Mouse (Mus musculus): ENCODE data around the gene Tmcc2.

Gene Tmcc2

DNA sequence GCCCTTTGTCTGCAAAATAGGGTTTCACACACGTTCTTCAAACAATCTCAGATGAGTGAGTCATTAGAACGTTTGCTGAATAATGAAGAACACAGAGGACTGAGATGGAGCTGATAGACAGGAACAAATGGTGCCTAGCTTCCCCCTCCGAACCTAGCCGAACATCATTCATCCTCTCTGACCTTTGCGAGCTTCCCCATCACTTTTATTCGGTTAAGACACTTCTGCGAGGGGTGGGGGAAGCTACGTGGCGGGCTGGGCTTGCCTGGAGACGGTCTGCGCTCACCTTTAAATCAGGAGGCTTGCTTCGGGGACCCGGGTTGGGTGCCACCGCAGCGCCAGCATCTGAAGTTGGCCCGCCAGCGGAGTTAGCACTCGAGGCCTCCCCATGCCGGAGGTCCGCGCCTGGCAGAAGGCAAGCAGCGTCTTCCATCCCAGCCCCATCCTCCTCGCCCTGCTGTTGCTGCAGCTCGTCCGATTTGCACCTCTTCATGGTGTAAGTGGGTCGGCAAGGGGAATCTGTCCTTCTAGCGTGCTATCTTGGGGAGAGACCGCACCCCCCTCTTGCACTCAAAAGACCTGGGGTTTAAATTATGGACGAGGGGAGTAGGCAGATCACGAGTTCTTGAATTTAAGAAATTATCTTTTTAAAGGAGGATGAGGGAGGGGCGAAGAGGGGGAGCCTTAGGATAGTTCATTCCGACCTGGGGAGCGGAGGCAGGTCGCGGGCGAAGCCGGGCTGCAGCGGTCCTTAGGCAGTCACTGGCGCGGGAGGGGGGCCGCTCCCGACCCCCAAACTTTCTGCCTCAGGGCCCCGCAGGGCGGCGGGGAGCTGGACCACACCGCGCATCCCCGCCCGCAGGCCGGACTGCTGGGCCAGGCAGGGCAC, at the start of gene Tmcc2:
Tmcc2 (minus strand) TSS at position 591 of the 889 bp plus-strand sequence.
- in situ Hi-C loops (cut with MboI, MseI): no loop called here

DNA sequence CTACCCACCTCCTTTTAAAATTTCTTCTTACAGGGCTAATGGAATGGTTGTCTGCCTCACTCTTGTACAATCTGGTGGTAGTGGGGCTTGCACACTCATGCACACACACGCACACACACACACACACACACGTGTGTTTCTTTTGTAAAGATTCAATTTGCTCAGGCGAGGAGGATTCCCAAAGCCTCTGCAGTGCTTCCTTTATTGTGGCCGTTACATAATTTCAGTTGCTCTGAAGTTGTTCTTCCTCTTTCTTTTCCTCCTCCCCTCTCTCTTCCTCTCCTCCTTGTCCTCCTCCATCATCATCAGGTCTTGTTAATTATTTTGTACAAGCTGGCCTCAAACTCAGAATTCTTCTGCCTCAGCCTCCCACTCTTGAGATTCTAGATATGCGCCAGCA, 46.3 kb upstream of the Tmcc2 start:
- in situ Hi-C loops (cut with MboI, MseI): no loop called here

DNA sequence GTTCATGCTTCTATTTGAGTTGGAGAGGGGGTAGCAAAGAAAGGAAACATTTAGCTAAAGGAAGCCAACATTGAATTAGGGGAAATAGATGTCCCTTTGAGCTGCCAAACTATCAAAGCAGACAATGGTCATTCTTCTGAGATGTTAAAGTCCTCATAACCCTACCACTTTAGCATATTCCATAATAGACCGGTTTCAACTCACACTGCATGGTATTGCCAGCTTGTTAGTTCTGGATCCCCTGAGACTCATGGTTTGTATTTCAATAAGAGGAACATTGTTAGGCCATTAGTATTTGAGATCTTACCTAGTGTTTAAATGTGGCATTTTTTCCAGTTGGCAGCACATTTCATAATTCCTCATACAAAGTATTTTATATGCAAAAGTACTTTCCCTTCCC, 45.9 kb upstream of the Tmcc2 start:
- in situ Hi-C loops (cut with MboI, MseI): no loop called here

DNA sequence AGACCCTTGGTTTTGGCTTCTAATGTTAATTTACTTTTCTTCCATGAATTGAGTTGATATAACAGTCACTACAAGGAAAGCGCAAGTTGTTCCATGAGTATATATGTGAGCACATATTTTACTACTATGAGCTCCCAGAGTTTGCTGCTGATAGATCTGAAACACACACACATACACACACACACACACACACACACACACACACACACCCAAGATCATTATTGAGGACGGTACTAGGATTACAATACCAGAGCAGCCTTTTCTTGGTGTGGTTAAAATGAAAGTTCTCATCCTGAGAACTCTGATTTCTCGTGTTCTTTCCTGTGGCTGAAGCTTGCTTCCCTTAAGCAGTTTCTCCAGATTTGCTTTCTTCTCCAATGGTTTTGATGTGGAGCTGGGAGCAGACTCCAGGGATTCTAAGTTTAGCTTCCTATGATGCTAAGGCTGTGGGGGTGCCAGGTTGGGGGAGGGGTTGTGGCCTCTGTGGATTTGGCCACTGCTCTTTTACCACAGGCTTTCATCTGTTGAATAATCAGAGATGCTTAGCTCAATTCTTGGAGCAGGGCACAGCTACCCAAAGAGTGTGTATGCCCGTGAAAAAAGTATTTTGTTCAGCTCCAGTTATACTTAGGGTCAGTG, 45.4 kb upstream of the Tmcc2 start:
- in situ Hi-C loops (cut with MboI, MseI): no loop called here

DNA sequence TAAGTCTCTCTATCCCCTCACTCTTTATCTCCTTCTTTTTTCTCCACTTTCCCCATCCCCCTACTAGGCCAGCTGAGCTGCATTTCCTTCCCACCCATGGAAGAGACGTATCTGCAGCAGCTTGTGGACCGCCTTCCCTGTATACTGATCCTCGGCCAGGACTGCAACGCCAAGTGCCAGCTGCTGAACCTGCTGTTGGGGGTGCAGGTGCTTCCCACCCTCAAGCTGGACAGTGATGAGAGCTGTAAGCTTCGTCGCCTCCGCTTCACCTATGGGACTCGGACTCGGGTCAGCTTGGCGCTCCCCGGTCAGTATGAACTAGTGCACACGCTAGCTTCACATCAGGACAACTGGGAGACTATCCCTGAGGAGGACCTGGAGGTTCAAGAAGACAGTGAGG, 43.0 kb upstream of the Tmcc2 start:
- in situ Hi-C loops (cut with MboI, MseI): no loop called here

DNA sequence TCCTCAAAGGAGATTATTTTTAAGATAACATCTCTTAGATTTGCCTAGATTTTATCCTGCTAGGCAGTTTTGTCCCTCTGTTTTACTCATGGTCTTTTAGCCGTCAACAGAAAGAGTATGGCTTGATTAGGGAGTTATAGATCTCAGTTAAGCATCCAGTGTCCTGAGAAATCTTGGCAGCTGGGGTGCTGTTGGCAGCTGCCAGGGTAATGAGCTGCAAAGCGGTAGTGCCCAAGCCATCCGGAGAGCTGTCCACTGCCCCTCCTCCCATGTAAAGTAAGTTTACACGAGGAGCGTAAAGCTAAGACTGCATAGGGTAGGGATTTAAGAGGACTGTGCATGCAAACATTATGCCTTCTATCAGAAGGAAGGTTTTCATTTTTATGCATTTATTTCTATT, 42.3 kb upstream of the Tmcc2 start:
- in situ Hi-C loops (cut with MboI, MseI): no loop called here

DNA sequence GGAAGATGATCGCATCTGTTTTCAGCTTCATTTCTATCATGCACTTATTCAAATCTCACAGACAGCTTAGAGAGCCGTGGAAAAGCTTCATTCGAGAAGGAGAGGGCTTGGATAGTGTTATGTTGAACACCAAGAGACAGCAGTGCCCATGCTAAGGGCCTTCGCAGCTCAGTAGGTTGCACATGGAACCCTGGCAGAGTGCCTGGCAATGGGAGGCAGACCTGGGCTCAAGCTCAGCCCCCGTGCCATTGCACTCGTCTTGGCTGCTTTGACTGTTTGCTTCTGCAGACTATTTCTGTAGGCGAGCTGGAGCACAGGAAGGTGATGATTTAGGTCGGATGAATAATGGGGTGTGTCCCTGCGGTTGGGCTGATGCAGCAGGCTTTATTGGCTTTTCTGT, 40.6 kb upstream of the Tmcc2 start:
- in situ Hi-C loops (cut with MboI, MseI): no loop called here

DNA sequence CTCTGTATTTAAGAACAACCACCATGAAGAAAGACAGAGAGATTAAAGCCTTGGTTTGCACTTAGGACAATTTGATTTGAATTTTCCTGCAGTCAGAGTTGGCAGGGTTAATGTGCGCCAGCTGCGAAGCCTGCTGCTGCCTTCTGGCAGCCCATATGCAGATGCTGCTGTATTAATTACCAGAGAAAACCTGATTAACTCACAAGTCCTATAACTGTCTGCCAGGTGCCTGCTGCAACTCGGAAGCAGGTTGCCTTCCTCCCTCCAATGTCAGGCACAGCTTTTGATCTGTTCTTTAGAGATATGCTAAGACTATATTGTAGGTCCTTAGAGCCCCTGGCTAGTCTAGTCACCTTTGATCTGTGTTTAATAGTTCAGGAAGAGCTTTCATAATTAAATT, 39.7 kb upstream of the Tmcc2 start:
- in situ Hi-C loops (cut with MboI, MseI): no loop called here

DNA sequence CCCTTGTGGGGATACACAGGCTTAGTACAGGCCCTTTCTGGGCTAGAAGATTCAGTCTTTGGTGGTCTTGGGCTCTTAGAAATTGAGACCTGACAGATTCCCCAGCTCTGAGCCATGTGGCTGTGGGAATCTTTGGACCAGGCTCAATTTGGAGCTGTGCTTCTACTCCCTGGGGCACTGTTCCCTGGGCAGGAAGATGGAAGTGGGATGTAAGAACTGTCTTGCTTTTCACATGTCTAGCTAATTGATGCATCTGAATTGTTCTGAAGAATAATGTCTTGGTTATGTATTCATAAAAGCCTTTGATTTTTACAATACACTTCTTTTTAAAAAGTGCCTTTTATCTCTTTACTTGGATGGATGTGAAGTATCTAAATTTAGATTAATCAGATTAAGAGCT, 34.5 kb upstream of the Tmcc2 start:
- in situ Hi-C loops (cut with MboI, MseI): no loop called here

DNA sequence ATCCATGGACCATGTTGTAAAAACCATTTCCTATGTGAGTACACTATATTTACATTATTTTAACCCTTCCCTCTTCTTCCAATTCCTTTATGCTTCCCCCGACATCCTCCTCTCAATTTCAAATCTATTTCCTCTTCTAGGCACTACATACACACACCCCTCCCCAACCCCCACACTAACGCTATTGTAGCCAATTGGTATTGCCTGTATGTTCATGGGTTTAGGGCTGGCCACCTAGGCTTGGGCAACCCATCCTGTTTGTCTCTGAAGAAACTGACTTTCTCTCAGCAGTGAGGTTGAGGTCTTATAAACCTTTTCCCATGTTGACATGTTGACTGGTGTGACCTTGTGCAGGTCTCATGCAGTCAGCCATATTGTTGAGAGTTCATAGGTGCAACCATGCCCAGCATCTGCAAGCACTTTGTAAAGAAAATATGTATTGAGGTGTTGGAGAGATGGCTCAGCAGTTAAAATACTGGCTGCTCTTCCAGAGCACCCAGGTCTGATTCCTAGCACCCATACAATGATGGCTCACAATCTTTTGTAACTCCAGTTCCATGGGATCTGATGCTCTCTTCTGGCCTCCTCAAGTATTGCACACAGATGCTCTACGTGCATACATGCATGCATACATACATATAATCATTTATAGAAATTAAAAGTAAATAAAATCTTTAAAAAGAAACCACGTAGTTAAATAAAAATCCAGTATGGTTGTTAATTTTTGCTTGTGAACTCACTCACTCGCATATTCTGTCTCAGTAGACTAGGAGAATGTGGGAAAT, 32.0 kb upstream of the Tmcc2 start:
- in situ Hi-C loops (cut with MboI, MseI): no loop called here

DNA sequence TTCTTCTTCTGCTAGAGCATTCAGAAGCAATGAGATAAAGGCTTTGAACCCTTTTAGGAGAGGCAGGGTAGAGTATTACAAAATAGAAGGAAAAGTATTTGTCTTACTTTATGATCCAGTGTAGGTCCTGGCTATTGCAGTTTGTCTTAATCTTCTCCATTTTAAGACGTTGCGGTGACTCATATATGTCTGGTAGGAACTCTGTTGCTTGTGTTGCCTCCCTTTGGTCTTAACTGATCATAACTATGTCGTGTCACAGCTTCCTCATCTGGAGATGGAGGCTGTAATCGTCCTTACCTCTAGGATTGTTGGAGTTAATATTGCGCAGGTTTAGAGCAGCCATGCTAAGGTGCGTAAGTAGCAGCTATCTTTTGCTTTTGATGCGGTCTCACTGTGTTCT, 29.6 kb upstream of the Tmcc2 start:
- in situ Hi-C loops (cut with MboI, MseI): no loop called here

DNA sequence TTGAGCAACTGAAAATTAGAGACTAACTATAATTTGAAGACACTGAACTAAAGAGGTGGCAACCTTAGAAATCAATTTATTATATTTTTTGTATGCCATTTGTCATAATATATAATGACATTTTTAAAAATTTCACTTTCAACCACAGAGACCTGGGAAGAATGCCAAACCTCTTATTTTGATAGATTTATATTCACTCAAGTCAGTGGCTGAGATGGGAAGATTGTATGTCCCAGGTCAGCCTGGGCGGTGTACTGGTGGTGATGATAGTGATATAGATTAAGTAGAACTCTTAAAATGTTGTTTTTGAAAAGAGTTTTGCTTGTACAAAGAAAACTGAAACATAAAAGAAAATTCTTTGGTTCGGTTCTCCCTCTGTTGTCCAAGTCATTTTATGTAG, 29.1 kb upstream of the Tmcc2 start:
- in situ Hi-C loops (cut with MboI, MseI): no loop called here

DNA sequence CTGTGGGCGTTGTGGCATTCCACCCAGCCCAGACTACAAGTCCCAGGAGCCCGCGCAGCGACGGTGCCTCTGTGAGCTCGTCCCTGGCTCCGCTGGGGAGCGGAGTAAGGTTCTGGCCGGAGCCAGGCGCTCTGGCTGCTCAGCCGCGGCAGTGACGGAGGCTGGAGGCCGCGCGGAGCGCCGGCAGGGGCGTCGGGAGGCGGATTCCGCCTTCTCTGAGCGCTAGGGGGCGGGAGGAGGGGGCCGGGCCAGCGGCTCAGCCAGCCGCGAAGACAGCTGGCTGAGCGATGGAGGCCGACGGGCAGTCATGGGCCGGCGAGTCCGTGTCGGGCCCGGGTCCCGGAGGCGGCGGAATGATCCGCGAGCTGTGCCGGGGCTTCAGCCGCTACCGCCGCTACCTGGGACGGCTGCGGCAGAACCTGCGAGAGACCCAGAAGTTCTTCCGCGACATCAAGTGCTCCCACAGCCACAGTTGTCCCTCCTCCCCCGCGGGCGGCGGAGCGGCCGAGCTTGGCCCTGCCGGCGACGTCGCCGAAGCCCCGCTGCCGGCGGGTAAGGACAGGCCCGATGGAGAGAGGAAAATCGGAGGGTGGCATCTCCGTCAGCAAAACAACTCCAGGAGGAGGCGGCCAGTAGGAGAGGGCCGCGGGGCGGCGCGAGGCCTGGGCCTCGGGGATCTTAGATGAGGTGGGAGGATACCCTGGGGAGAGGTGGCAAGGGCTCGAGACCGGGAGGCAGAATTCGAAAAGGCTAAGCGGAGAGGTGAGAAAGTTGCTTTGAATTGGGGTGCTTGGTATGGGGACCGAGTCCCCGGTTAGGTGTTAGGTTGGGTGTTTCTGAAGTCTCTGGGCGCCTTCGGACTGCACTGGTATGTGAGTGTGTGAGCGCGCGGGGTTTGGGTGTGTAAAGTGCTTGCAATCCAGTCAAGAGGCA, 26.5 kb upstream of the Tmcc2 start, which contains the start of gene Dstyk:
Dstyk (plus strand) TSS at position 237 of the 933 bp plus-strand sequence.
- in situ Hi-C loops (cut with MboI, MseI): no loop called here

DNA sequence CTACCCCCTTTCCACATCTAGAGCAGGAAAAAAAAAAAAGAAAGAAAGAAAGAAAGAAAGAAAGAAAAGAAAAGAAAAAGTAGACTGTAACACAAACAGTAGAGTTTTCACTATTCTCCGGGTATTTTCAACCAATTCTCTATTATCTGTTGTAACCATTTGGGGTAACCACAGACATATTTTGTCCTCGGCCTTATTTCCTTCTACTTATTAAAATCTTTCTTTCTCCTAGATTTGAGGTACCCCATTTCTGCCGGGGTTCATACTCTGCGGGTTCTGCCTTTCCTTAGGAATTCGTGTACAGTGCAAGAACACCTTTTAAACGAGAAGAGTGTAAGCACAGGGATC, 25.8 kb upstream of the Tmcc2 start:
- in situ Hi-C loops (cut with MboI, MseI): no loop called here

DNA sequence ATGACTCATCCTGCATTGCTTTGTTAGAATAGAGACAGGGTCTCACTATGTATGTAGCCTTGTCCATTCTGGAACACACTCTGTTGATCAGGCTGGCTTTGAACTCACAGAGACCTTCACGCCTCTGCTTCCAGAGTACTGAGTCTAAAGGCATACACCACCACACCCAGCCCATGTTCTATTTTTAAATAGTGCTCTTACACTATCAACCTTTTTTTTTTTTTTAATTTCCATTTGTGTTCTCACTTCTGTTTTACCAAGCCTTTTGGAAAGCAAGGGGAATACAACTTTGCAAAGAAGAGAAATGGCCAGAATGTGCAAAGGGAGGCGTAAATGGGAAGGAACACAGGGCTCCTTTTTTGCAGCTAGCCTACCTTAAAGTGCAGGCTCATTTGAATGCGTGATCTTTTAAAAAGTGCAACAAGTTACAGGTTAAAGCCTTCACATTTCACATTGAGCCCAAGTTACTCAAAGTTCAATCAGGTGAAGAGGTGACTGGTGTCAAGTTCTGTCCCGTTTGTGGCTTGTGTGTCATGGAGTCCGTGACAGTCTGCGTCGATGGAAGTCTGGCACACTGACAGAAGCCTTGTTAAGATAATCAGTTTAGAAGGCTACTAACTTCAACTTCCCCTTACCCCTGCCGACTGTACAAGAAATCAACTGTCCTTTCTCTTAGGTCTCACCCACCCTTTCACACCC, 25.3 kb upstream of the Tmcc2 start:
- in situ Hi-C loops (cut with MboI, MseI): no loop called here

DNA sequence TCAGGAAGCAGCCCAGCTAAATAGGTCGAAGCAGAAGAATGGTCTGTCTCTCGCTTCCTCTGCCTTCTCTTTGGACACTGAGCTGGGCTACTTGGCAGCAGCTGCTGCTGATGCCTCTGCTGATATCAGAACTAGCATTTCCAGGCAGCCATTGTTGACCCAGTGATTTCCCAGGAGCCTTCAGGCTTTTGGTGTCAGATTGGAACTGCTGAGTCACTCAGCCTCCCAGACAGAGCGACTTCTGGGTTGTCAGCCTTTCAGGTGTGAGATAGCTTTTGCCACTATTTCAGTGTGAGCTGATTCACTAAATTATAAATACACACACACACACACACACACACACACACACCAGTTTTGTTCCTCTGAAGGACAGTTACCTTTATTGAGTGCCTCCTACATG, 19.6 kb upstream of the Tmcc2 start:
- in situ Hi-C loops (cut with MboI, MseI): no loop called here

DNA sequence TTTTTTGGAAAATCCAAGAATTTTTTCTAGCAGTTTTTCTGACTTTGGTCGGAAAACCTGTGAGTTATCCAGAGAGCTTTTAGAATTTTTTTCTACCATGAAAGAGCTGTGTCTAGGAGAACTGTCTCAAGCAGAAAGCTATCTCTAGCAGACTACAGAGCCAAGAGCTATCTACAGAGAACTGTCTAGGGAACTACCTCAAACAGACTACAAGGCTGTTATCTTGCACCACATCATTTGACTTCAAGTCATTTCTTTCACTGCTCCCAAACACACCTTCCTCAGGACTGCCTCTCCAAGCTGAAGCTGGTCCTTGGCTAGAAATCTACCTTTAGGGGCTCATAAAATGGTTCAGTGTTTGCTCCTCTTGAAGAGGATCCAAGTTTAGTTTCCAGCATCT, 10.8 kb upstream of the Tmcc2 start:
- in situ Hi-C loops (cut with MboI, MseI): no loop called here

DNA sequence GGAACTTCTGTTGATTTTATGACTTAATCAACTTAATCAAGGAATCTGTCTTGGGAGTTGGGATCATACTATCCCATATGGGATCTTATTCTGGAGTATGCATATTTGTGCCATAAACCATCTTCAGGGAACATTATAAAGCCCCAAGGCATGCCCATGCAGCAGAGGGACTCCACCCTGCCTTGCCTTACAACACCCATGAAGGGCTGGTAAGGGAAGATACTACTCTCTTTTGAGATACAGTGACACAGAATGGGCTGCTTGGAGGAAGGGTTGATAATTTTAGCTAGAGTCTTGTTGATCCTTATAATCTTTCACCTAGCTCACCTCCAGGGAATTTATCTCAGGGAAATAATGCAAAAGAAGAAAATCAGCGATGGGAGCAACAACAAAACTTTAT, 9.5 kb upstream of the Tmcc2 start:
- in situ Hi-C loops (cut with MboI, MseI): no loop called here

DNA sequence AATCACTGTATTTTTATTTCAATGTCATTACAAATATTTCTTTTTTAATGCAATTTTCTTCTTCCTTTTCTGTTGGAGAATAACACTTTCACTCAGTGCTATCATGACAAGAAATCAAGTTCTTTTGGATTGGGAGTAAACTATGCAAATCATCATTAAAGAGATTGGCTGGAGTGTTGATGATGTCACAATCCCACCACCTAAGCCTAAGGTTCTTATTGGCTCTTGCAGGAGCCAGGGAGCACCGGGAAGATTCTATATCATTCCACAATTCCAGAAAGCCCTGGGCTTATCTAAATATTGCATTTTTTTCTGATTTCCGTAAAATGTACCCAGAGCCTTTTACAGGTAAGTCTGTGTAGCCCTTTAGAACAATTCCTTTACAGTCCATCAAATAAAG, 5.6 kb upstream of the Tmcc2 start:
- in situ Hi-C loops (cut with MboI, MseI): no loop called here

DNA sequence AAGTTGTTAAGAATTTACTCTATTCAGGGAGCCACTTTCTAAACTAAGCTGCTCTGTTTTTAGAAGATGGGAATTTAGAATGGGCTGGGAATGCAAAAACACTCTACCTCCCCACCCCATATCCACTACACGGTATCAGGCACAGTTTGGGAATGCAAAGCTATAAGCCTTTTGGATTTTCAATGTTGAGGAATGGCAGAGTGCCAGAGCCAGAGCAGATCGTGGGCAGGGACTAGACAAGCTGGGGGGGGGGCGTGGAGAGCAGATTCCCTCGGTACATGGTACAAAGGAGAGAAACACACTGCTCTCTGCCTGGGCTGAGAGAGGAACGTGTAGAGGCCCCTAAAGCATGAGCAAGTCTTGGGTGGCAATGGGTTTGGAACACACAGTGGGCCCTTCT, 1.8 kb upstream of the Tmcc2 start:
- in situ Hi-C loops (cut with MboI, MseI): no loop called here

DNA sequence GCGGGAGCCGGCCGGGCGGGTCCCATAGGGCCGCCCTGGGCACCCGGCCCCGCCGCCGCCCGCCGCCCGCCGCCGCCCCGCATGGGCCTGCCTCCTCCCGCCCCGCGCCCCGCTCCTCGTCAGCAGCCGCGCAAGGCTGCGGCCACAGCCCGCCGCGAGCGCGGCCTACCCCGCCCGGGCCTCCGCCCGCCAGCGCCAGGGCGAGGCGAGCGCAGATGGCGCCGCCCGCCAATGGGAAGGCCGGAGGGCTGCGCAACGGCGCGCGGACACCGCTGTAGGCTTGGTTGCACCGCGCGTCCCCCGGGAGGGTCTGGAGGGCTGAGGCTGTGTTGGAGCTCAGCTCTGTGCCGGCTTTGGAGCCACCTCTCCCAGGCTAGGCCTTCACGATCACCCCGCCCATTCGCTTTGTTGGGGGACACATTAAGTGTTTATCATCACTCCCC, 520 bp upstream of the Tmcc2 start:
- in situ Hi-C loops (cut with MboI, MseI): no loop called here

All from regulatory T cell (primary cell).